Mouse (Mus musculus): ENCODE measurements at regions not wholly inside any gene's neighbourhood (a gene's known extent, or its start where the extent isn't known, plus 50 kb on each side); places are given as distances from the start of the nearest gene placed in this dataset.

DNA sequence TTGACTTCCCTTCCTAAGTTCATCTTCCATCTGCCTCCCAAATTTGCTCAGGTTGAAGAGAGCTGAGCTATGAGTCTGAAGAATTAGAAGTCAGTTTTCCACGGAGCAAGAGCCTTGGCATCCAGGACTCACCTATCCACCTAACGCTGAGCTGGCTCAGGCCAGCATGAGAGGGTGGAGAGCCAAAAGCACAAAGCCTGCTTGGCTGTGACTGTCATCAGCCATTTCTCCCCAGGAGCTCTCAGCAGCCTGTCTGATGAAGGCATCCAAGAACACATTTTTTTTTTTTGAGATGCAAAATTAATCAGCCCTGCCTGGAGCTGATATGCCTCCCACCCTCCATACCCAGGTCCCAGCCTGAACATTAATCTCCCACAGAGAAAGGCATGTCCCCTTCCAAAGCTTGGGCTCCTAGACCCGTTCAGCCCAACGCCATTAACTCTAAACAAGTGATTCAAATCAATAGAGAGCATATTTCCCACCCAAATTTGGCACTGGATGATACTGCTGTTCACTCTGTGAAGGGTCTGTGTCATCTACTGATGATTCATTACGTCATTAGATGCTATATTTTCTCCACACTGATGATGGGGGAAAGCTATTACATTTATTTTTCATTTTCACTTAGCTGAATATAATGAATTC lies 103.8 kb upstream of the Peli1 start:
- no peak for DNase-seq

DNA sequence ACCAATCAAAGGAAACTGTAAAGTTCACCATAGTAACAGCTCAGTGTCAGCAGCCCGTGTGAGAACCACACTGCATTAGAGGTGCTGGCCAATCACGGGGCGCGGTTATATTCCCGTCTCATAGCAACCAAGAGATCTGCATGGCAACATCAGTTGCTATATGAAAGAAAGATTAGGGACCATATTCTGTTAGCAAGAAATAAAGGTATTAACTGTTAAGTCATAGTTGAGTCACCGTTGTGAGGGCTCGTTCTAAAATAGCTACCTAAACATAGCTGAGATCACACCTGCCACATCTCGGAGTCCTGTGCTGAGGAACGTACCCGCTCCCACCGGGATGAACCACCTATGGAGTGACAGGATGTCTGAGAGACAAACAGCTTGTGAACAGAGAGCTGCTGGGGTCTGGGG lies 103.2 kb upstream of the Peli1 start:
- no peak for DNase-seq

DNA sequence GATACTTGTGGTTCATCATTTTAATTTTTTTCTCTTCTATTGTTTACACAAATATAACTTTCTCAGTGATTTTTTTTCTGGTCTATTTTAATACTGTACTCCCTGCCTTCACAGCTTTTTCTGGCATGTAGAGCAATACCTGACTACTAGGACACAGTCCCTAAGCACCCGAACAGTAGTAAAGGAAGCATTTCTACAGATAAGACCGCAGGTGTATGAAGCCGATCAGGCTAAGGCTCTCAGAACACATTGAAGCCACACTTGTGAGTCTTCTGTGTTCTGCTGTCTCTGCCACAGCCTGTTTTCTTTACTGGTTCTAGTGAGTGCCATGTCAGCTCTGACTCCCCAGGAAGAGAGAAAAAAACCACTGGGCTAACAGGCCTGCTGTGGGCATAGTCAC lies 102.2 kb upstream of the Peli1 start:
- DNase-seq, result peak; percentile 7

DNA sequence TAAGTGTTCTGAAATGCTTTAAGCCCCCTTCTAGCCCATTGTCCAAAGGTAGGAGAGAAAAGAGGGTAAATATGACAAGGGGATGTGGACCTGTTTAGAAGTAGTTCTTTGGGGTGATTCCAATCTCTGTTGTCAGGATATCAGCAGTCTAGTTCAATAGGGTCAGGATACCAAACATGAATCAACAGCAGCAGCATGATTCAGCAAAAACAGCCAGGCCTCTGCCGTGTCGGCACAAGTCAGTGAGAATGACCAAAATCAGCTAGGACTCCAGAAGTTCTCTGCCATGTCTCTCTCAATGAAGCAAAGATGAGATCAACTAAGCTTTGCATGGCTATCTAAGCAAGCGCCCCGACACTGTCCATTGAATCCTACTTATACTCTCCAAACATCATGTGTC lies 97.5 kb upstream of the Peli1 start:
- DNase-seq, result no peak

DNA sequence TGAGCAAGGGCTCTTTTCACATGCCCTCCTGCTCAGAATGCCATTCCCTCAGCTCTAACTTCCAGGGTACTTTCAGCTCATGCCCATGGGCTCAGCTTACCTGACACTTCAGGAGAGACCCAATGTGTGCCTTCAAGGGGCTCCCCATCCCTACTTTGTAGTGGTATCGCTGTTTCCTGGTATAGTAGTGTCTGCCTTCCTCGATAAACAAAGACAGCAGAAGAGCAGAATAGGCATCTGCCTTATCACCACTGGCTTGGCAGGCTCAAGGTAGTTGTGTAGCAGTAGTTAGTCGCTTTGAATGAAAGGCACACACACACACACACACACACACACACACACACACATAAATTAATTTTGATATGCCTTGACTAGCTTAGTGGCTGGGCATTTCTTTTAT lies 89.7 kb upstream of the Peli1 start:
- DNase-seq, result peak; percentile 8

DNA sequence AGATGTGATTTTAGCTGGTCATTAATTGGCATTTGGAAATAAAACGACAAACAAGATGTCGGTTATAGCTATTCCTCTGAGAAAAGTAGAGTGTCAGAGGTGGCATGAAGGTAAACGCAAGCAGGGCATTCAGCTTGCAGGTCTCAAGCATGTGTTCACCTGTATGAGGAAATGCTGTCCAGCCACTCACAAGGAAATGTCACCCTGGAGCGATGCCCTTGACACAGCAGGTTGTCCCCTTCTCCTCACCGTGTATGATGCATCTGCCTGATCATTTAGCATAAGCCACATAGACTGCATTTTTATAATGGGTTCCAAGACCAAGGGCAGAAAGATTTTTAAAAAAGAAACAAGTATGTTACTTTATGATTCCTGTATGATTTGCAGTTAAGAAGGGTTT lies 83.9 kb upstream of the Peli1 start:
- DNase-seq, result no peak

DNA sequence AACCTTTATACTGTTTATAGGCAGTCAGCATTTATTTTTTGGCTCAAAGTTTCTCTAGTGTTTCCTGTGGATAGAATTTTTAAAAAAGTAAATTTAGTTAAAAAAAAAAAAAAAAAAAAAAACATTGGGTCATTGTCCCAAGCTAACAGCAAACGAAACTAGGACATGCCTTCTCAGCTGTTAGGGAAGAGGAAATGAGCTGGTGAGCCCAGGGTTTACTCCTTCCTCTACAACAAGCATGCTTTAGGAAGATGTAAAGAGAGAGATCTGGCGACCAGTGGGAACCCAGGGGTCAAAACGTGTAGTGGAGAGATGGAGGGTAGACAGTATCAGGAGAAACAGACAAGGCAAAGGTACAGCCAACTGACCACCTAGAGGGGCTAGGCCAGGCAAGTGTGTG lies 81.6 kb upstream of the Peli1 start:
- no peak for DNase-seq

DNA sequence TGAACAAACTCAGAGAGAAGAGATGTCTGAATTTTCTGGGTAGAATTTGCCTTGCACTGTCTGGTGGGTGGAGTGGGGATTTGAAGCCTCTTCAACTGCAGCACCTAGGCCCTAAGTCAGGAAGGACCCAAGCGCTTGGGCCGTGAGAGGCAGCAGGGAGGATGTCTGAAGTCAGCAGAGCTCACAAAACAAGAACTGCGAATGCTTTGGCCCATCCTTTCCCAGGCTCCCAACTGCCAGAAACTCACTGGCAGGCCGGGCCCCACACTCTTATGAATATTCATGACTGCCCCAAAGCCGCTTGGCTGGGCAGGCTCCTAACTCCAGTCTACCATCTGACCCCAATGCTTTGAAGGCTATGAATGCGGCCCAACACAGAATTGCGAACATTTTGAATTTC lies 80.2 kb upstream of the Peli1 start:
- no peak for DNase-seq

DNA sequence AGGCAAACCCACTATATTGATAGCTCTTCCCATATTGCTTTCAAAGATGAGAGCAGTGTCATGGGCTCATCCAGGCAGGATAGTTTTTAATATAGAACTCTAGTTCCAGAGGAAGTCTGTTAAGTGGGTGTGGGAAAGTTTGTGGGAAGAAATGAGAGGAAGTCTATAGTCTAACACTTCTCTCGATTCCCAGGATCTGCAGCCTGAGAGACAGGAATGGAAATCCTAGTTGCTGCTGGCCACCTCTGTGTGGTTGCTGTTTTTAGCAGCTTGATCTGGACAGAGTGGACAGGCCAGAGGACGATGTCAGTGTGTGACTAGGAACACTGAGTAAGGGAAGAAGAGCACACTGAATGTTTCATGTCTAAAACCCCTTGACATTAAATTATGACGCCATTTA lies 76.8 kb upstream of the Peli1 start:
- DNase-seq, result no peak

DNA sequence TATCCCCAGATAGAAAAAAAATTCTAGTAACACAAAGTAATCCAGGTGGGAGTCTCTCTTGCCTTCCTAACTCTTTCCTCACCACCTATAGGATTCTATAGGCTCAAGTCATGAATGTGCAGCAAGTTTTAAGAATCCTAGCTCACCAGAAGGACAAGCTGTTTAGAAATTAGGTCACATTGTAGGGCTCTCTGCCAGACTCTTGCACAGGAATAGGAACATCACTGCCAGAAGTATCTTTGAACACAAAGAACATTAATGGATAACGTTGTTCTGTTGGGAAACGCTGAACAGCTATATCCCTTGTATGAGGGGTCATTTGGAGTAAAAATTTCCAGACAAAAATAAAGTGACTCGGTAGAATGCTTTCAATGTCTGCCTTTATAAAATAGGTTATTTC lies 75.6 kb upstream of the Peli1 start:
- DNase-seq, result no peak

DNA sequence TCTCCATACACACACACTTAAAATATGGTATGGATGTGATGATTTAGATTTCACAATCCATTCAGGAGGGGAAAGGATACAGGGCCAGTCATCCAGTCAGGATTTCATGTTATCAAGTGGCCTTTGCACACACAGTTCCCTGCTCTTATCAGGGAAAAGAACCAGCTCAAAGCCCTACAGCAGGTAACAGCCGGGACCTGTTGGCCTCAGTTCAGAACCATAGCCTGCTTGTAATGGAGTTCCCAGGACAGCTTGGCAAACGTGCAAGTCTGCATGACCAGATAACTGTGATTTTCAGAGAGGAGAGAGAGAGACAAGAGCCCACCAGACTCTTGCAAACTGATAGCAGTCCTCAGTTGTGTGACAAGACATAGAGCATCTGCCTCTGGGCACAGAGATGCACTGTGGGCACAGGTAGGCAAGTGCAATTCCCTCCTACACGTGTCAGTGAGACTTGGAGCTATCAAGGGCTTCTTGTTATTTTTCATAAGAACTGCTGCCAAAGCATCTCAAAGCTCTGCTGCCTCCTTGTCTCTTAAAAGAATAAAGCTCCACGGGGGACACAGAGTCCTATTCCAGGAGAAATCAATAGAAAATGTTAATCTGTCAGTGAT lies 74.9 kb upstream of the Peli1 start:
- DNase-seq, result no peak

DNA sequence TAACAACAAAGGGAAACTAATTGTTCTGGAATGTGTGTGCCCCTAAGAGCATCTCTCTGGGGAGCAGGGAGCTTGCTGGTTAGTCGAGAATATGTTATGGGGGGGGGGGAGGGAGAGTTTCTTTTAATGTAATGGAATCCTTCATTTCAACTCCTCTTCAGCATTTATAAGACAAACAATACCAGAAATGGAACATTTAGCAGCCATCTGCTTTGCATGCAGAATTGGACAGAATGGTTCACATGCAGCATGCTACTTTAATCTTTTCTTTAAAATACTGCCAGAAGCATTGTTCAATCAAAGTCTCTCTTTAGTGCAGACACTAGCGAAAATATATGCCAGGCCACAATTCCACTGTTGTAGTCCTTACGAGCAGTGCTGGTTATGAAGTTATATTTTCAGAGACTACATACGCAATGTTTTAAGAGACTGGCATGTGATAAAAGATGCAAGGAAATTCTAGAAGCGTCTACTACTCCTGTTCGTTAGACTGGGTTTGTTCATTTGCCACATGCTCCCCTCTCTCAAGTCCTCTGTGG lies 74.2 kb upstream of the Peli1 start:
- no peak for DNase-seq

DNA sequence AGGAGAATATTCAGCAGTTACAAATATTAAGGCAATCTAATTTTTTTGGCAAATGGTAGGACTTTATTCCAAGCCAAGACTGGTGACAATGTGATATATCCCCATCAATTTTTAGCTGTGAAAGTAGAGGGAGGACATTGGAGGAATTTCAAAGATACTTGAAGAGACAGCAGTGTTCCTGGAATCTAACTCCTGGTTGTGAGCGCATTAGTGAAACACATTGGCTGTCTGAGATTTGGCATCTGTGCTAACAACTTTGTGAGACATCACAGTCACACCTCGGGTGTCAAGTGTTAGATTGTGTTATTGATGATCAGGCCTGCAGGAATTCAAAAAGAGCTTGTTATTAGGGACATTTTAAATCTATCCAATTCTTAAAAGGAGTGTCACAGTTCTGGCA lies 71.3 kb upstream of the Peli1 start:
- no peak for DNase-seq

DNA sequence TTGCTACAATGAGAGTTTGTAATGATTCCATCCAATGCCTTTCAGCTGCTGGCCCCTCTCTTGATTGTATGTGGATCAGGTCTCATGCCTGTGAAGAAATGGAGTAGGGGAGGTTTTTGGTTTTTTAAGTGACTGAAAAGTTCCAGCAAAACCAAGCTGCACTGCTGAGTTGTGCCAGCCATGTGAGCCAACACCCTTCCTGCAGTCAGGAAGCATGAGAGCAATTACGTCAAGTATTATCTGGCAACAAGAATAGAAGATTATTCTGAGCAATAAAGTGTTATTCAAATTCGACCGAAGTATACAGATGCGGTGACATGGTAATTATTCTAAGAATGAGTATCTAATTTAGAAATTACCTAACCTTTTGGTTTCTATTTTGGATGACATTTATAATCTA lies 67.0 kb upstream of the Peli1 start:
- no peak for DNase-seq

DNA sequence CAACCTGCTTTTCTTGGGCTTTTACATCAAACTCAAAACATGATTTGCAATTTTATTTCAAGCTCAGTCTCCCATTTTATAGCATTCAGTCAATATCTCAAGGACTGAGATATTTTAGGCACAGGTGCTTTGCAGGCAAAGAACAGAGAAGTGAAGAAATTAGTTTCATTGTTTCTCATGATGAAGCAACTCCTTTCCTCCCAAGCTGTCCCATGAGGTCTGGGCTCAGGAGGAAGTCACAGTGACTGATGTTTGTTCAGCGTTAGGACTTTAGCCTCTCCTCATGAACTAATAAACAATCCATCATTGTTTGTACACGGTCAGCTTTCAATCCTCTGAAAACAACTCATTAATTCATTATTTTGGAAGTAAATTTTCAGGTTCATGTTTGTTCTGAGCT lies 66.6 kb upstream of the Peli1 start:
- DNase-seq, result no peak

DNA sequence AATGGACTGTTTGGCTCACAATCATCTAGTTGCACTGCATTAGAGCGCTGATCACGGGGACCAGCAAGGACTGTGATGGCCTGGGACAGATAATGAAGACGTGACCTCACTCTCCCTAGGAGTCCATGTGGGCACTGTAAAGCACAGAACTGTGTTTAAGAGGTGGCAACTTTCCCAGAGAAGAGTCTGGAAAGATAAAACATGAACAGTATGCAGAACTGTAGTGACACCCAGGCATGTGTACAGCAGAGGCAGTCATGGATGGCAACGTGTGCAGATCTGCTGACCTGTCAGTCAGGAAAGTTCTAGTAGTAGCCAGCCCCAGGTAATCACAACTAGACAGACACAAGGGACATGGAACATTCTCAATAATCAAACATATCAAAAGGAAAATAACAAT lies 63.8 kb upstream of the Peli1 start:
- DNase-seq, result no peak

DNA sequence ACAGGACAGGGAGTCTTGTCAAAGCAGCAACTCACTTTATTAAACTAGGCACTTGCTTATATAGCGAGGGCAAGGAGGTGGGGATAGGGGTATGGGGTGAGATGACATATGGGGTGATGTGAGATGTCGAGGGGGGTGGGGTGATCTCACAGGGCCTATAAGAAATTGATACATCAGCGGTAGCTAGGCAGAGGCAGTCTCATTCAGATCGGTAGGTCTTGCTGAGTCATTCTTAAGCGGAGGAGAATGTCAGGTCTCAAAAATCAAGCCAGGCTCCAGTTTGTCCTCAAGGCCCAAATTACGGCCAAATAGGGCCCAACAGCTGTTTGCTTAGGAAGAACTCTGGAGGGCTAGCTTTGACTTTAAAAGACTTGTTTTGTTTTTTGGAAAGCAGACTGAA lies 60.7 kb upstream of the Peli1 start:
- DNase-seq, result no peak

DNA sequence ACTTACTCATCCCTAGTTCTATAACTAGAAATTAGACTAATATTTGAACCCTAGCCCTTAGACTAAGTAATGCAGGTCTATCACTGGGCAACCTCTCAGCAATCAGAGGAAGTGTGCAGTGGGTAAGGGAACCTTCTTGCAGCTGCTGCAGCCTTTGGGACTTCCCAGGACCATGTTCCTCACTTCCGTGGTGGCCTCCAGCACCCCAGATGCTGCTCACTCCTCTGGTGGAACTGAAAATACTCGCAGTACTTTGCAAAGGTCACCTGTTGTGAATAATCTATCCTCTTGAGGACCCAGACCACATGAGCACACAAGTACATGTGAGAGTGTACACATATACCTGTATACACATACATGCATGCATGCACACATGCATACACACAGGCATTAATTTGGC lies 59.3 kb upstream of the Peli1 start:
- DNase-seq, result no peak

DNA sequence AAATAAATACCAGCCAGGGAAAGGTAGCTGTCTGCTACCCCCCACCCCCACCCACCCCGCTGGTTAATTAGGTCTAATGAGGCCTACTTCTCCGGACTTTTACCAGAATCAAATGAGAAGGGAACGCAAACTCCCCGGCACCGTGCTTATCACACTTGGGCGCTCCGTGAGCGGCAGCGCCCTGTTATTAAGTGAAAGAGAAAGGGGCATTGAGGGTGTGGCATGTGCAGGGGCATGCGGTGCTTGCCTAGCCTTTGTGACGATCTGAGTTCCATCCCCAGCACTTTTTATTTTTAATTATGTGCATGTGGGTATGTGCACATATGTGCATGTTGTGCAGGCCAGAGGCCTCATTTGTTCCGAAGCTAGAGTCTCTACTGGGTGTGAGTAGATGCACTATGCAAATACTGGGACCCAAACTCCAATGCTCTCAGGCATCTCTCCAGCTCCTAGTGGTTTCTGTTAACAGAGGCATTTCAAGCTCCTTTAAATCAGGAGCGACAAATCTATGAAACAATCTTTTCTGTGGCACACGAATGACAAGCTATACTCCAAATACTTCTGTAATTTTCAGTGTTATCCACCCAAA lies 57.8 kb upstream of the Peli1 start:
- no peak for DNase-seq

DNA sequence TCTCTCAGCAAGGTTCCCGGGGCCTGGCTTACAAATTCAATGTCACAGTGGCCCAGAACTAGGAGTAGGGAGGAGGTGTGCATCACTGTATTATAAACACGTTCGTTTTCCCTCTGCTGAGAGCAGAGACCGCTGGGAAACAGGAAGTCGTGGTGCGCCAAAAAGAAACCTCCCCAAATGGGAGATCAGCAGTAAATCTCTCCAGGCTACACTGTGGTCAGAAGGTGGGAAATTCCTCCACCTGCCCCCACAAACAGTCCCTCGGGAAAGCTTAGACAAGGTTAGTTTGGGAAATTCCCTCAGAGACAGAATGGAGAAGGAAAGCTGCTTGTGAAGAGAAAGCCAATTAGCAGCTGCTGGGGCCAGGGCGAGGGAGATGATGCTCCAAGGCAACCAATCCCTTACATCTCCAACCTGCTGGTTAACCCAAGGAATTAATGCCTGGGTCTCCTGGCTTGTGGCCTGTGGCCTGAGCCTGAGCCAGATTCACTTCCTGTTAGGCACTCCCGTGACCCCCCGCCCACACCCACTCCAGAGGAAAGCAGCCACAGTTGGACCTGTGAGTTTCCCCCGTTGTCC lies 57.2 kb upstream of the Peli1 start:
- peak; percentile 49 for DNase-seq

DNA sequence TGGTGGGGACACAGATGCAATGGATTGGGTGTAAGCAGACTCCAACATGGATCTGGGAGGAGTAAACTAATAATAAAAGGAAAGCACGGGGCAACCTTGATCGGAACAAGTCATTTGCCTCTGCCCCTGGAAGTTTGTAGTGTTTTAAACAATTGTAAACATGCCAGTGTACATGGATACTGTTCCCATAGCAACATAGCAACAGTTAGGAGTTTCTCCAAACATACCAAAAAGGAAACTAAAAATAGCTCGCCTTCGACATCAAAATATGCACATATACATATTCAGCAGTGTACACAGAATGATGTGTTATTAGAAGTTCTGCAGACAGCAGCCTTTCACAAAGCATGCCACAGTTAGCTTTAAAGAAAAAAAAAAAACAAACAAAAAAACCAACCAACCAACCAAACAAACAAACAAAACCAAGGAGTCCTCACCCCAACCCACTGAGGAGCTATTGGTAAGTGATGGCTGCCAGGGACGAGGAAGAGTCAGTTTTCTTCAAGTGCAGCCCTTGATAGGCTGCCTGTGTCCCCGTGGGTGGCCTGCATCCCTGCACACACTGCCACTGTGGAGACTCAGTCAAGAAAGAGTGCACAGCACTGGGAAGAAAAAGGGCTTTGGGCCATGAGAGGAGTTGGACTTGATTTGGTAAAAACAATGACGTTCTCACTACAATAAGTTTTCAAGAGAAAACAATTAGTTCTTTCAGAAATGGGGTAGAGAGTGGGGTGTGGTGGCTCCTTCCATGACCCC lies 54.8 kb upstream of the Peli1 start:
- no peak for DNase-seq

DNA sequence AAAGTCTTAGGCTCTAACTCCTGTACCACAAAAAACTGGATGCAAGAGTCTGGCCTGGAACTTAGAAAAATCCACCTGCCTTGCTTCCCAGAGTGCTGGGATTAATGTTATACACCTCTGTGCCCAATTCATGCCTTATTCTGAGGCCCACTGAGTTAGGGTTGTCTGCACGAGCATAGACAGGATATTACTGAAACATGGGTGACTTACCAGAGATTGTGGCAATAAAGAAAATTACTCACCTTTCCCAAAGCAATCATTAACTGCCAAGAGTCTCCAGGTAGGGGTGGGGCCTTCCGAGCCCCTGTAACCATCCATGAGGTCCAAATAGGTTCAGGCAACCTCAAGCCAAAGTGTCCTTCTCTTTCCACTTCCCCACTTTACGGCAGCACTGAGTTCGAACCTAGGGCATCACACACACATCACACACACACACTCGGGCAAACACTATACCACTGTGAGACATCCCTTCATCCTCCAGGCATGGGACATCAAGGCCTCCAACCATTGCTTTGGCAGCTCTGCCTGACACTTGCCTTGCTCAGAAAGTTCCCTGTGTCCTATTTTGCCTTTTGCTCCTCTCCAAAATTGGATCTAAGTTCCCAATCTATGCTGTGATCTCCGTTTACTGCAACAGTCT lies 53.7 kb upstream of the Peli1 start:
- DNase-seq, result no peak

DNA sequence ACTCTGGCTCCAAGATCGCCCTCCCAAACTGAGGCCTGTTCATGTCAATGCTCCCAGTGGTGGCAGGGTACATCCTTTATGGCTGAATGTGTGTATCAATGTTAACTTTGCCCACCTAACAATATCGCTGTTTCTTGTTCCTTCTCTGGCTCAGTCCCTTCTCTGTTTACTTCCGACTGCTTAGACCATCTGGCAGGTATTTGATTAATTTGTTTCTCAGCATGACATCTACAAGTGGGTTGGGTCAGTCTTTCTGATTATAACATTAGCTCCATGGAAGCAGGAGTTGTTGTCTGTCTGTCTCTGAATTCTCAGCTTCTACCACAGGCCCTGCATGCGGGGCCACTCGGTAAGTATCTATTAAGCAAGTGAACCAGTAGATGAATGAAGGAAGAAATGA lies 49.9 kb upstream of the Peli1 start:
- DNase-seq, result no peak
